Mouse (Mus musculus): ENCODE measurements at regions not wholly inside any gene's neighbourhood (a gene's known extent, or its start where the extent isn't known, plus 50 kb on each side); places are given as distances from the start of the nearest gene placed in this dataset.

- no peak for TF ChIP-seq POLR2A (IDR thresholded peaks at IDR 0.05; ENCODE audit: insufficient read depth, low read depth, low read length)
- no peak for TF ChIP-seq CTCF (IDR thresholded peaks at IDR 0.05; ENCODE audit: insufficient read depth, low read depth, low read length)
These were observed 58.4 kb upstream of the Ptger4 start for GRCm38 (mm10) chr15:5302403-5302802.
